Mouse (Mus musculus) thymus, postnatal 14 days (tissue): ENCODE measurements at regions not wholly inside any gene's neighbourhood (a gene's known extent, or its start where the extent isn't known, plus 50 kb on each side); places are given as distances from the start of the nearest gene placed in this dataset.

ENCODE experiments used
- DNase-seq: peaks from one replicate; pipeline ENCODE4 v3.0.0; 2021

- no peak for DNase-seq
These were observed 210.7 kb upstream of the Akirin2 start for GRCm38 (mm10) chr4:34340057-34340456.

DNA sequence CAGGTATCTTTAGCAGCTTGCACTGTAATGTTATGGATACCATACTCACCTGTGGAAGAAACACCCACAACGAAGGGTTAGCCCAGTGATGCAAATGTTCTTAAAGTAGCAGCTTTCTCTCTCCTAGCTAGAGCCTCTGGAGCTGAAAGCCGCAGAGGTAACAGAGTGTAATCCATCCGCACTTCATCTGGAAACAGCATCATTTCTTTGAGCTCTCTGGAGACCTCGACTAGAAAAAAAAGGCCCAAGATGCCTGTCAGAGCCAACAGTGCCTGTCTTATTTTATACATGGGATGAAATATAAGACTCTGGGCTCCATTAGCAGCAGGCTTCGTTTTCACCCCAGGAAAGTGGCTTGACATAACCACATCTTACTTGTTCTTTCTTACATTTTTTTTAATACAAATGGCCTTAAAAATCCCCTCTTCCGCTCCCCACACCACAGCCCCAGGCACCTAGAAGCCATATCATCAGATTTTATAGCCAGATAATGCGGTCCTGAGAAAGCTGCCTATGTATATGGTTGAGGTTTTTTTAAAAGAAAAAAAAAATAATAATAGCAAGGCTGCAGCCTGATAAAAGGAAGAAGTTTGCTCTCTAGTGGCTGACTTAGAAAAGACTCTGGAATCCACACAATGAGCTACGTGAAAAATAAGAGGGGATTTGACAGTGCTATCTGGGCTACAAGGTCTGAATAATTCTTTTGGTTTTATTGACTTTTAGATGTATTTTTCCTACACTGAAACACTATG, 179.3 kb upstream of the Akirin2 start:
- DNase-seq = no peak

GRCm38 (mm10) chr4:34386338-34386967, 164.3 kb upstream of the Akirin2 start:
- no peak for DNase-seq

DNA sequence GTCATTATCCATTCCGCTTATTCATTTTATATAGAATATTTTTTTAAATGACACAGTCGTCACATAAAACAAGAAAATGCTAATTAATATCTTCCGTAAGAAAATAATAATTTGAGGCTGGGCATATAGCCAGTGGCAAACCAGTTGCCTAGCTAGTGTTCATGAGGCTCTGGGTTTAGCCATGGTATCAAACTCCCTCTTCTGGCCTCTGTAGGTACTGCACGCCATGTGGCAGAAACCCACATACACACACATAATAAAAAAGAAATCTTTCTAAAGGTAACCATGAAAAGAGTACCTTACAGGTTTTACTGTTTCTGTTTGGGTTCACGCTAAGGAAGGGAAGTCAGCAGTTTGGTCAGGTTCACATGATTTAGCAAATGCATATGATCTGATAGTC, 159.2 kb upstream of the Akirin2 start:
- DNase-seq = peak; percentile 3

- no peak for DNase-seq
These were observed 147.7 kb upstream of the Akirin2 start for GRCm38 (mm10) chr4:34403061-34403460.

GRCm38 (mm10) chr4:34407181-34407580, 143.6 kb upstream of the Akirin2 start:
- DNase-seq = no peak

DNA sequence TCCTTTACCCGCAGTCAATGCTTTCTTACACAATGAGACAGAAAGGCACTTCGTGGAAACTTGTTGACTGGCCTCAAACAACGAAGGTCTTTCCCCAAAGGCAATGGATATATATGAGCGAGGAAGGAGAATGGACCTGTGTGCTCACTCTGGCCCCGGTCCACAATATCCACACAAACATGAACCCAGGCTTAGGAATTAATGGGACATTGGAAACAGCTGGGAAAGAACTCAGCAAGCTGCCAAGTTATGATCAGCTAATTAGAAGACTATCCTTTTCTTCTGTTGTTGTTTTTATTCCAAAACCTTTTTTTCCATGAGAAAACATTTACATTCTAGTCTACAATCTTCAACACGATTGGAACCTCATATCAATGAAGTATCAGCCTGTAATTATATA, 129.8 kb upstream of the Akirin2 start:
- no peak for DNase-seq

DNA sequence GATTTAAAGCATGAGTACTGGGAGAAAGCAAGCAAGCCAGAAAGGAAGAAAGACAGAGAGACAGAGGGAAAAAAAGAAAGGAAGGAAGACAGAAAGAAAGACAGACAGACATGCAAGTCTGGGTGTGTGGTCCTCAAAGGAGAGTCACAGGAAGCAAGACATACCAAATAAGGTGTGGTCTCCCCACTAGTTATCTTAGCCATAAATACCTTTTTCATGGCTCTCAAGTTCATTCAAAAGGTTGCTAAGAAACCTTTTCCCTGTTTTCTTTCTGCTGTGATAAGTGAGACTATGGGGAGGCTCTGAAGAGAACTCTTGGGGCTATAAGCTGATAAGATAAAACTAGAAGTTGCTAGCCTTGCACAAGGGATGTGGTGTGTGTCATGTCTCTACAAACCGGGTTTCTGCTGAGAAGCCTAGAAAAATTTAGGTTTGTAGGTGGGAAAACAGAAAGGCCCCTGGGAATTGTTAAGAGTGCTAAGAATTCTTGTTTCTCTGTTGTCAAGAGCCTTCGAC, 126.5 kb upstream of the Akirin2 start:
- no peak for DNase-seq

DNA sequence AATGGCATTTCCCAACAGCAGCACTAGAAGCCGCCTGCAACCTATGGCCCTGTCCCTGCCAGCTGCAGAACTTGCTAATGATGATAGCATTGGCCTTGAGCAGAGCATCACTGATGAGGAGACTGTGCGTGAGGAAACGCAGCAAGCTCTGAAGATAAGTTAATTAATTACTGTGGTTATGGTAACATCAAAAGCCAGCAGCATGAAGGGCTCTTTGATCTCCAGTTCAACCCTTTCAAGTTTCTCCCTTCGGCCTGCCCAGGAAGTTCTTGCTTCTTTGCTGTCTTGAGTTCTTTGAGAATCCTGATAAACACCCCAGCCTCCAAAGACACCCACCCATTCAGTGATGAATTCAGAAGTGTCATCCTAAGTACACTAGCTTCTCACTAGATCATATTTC, 121.7 kb upstream of the Akirin2 start:
- no peak for DNase-seq

DNA sequence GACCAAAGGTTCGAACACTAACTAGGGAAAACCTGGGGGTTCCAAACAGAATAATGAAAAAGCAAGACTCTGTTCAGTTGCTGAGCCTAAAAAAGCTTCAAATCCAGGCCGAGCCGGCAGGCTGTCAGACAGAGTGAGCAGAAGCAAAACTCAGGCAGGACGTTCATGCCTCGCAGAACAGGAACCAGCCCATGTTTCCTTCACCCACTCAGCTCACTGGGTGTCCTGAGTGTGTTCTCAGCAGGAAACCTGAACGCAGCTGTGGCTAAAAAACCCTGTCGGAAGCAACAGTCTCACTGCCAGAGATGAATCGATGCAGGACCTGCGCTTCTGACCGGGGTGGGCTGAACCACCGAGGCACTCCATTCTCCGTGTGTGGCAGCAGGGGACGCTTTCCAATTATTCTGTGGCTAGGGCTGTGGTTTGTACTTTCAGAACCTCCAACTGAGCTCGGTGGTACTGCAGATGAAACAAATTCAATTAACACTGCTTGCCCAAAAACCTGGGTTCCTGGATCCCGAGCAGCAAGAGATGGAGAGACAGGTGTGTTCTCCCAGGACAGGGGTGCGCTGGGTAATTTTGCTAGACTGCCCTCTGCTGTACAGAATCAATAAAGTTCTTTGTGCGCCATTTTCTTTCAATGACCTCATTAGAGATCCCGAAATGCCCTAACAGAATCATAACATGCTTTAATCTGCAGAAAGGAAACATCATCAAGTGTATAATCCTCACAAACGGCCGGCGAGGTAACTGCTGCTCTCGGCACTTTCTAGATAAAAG, 121.1 kb upstream of the Akirin2 start:
- DNase-seq = peak; percentile 24

DNA sequence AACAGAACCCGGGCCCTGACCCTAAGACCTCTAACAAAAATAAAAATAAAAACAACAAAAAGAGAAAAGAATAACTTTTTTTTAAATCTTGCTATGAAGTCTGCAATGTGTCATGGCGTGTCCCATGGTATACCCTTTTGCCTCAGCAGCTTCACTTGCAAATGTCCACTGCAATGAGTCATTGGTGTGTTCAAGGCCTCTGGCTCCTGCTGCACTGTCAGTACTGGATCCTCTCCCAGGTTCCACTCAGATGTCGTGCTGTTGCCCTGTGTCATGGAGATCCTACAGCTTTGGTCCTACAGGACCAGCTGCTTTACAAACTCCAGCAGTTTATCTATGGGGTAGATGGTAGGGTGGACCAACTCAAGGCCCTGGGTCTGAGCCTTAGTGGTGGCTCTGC, 113.4 kb upstream of the Akirin2 start:
- no peak for DNase-seq

DNA sequence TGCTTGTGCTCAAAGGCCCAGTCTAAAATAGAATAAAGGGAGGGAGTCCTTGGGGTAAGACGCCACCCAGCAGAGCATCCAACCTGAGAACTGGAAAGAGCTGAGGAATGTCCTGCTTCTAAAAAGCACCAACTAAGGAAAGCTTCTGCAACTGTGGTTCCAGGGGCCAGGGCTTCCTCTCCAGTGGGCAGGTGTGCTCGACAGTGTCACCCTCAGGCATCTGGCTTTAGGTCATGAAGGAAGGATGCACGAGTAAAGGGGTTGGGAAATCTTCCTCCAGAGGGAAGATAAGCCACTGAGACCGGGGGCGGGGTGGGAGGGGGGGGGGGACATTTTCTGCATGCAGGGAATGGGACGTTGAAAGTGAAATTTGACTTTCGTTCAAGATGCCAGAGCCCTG, 101.2 kb upstream of the Akirin2 start:
- no peak for DNase-seq

- DNase-seq = no peak
These were observed 88.1 kb upstream of the Akirin2 start for GRCm38 (mm10) chr4:34462591-34462990.

- no peak for DNase-seq
These were observed 84.9 kb upstream of the Akirin2 start for GRCm38 (mm10) chr4:34465845-34466244.

DNA sequence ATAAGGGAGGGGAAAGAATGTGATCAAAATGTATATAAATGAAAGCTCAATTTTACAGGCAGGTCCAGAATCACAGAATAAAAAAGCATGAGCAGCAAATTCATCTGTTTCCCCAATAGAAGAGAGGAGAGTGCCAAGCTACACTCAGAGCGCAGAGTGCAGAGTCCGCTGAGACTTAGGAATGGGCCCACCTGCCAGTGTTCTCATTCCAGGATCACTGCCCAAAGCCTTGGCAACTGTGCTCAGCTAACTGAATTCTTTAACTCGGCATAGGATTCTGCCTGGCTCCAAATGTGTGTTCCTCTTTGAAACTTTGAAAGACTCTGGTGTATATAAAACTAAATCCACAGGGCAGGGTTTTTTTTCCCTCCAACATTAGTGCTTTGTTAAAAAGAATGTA, 84.4 kb upstream of the Akirin2 start:
- no peak for DNase-seq

GRCm38 (mm10) chr4:34468096-34468495, 82.6 kb upstream of the Akirin2 start:
- no peak for DNase-seq

DNA sequence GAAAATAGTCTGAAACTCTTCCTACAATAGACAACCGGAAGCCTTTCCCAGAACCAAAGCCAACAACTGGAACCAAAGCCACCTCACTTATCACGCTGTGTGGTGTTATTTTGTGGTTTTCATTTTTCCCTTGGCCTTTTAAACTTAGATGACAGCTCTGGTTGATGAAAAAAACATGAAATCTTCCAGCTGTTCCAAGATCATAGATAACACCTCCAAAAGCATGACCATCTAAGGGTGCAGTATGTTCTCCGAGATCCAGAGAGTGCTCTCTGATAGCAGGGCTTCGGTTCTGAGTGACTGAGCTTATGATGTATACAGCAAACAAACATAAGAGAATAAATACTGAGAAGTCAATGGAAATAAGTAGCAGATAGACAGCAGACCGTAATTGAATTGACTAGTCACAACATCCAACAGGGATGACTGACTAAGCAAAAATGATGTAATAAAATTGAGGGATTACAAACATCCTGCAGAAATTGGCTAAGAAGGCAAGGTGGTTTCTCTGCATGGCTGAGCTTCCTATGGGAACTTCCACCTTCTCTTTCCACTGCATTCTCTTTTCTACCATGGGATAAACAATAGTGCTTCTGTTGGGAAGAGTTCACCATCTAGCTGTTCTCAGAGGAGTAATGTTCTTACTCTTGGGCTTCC, 74.8 kb upstream of the Akirin2 start:
- DNase-seq = no peak

- DNase-seq = no peak
These were observed 66.5 kb upstream of the Akirin2 start for GRCm38 (mm10) chr4:34484273-34484672.

DNA sequence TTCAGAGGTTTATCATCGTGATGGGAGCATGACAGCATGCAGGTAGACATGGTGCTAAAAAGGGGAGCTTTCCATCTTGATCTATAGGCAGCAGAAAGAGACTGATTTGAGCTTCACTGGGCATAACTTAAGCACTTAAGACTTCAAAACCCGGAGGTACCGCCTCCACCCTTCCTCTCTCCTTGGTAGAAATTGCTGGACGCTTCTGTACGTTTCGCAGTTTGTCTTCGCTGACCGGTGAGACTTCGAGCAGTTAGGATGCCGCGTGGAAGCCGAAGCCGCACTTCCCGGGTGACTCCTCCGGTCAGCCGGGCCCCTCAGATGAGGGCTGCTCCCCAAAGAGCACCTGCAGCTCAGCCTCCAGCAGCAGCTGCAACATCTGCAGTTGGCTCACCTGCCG, 65.2 kb upstream of the Akirin2 start:
- DNase-seq = no peak

GRCm38 (mm10) chr4:34494961-34495723, 55.6 kb upstream of the Akirin2 start:
- DNase-seq = no peak

DNA sequence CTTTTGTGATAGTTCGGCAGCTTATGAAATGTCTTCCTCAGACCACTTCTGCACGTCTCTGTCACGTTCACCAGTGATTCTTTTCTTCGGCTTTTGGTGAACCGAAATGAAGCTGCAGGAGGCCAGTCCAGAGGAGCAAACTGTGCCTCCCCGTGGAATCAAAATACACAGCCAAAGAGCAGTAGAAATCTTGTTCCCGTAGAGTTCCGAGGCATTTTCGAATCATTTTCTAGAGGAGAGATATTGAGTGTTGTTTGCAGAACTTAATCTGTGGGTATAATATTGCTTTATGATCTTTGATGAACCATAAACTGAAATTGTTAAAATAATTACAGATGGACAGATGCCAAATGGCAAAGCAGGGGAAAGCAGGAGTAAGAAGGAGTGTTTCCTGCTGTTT, 52.4 kb upstream of the Akirin2 start:
- DNase-seq = no peak

DNA sequence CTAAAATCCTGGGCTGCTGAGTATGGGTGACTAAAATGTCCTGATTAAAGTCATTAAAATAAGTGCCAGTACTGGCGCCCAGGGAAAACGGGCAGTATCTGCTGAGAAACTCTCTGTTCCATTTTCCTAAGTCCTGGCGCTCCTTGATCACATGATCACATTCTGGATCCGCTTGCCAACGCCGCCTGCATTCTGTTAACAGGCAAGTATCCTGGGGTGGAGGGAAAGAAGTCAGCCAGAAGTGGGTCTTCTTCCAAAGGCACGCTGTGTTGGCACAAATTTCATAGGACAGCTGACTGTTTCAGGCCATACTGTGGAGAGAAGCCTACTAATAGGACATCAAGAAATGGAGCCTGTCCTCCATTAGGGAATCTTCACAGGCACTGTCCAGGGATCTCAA, 52.0 kb upstream of the Akirin2 start:
- no peak for DNase-seq
